Mouse (Mus musculus) limb, embryonic 14.5 days (tissue): ENCODE data around the gene Tkt. TPM values are rescaled to one million over a fixed set of nuclear protein-coding genes. Genes with fewer than 3 reads are reported as not detected.

Experiments
- ATAC-seq: fragments of 200-750 bp; cut with Nextera tagmentation; 2 replicates; pipeline ENCODE4 v1.8.0; 2017; ENCODE audit warnings: low read depth, moderate number of reproducible peaks, moderate TSS enrichment; ENCODE audit not compliant: low FRiP score
- DNase-seq: peaks from one replicate; pipeline ENCODE4 v3.0.0-alpha.2; 2015; ENCODE audit warnings: low spot score
- H3K27ac ChIP-seq: fragments of 300-500 bp; sonication (generic); replicated peaks from 2 replicates; pipeline ENCODE4 v1.5.1; 2014; ENCODE audit warnings: low read depth, mild to moderate bottlenecking, low read length, moderate library complexity, mixed read lengths
- H3K27me3 ChIP-seq: fragments of 300-500 bp; sonication (generic); 2 replicates; pipeline ENCODE4 v1.6.1; 2014; ENCODE audit warnings: low read length, mixed read lengths; ENCODE audit not compliant: control insufficient read depth, insufficient read depth
- H3K36me3 ChIP-seq: fragments of 300-500 bp; sonication (generic); 2 replicates; pipeline ENCODE4 v1.6.1; 2014; ENCODE audit warnings: mild to moderate bottlenecking, low read length, moderate library complexity, mixed read lengths; ENCODE audit not compliant: control insufficient read depth, insufficient read depth
- H3K4me1 ChIP-seq: fragments of 300-500 bp; sonication (generic); 2 replicates; pipeline ENCODE4 v1.6.1; 2014; ENCODE audit warnings: antibody characterized with exemption, low read length, mixed read lengths; ENCODE audit not compliant: control insufficient read depth, insufficient read depth
- H3K4me2 ChIP-seq: fragments of 300-500 bp; sonication (generic); replicated peaks from 2 replicates; pipeline ENCODE4 v1.6.1; 2014; ENCODE audit warnings: low read depth, mild to moderate bottlenecking, low read length, moderate library complexity; ENCODE audit not compliant: severe bottlenecking
- H3K4me3 ChIP-seq: fragments of 300-500 bp; sonication (generic); replicated peaks from 2 replicates; pipeline ENCODE4 v1.5.1; 2014; ENCODE audit warnings: low read length
- H3K9ac ChIP-seq: fragments of 300-500 bp; sonication (generic); 2 replicates; pipeline ENCODE4 v1.6.1; 2014; ENCODE audit warnings: mild to moderate bottlenecking, low read depth, low read length, moderate library complexity; ENCODE audit not compliant: severe bottlenecking
- H3K9me3 ChIP-seq: fragments of 300-500 bp; sonication (generic); 2 replicates; pipeline ENCODE4 v1.6.1; 2016; ENCODE audit warnings: low read length; ENCODE audit not compliant: control insufficient read depth
- POLR2A ChIP-seq: fragments of 200-500 bp; IDR thresholded peaks from 2 replicates; pipeline ENCODE4 v1.8.0; 2012; ENCODE audit warnings: inconsistent platforms, mild to moderate bottlenecking, moderate library complexity, borderline replicate concordance; ENCODE audit not compliant: insufficient read depth, insufficient read length; ENCODE audit errors: extremely low read depth
- WGBS: fragments of 180-500 bp; shearing (Covaris S2); extraction: QIAGEN DNeasy Blood & Tissue Kit; methylation state at CpG from one replicate; pipeline ENCODE4 v1.1.7; 2014; 5-methylcytosine and 5-hydroxymethylcytosine counted together
- polyA plus RNA-seq, 2 experiments: library from polyadenylated mRNA; depleted of rRNA in 1 of 2; stranded (reverse) in 1 of 2; unstranded in 1 of 2; fragments of >200 nt; fragmentation: Nextera tagmentation in 1 of 2; extraction: Ambion mirVana in 1 of 2; gene quantifications; 2 replicates each; pipeline versions ENCODE4 v1.2.1 to v1.2.3; 2012 to 2014

Tkt gene
- polyA plus RNA-seq, 2 experiments = 107 to 195 TPM

DNA sequence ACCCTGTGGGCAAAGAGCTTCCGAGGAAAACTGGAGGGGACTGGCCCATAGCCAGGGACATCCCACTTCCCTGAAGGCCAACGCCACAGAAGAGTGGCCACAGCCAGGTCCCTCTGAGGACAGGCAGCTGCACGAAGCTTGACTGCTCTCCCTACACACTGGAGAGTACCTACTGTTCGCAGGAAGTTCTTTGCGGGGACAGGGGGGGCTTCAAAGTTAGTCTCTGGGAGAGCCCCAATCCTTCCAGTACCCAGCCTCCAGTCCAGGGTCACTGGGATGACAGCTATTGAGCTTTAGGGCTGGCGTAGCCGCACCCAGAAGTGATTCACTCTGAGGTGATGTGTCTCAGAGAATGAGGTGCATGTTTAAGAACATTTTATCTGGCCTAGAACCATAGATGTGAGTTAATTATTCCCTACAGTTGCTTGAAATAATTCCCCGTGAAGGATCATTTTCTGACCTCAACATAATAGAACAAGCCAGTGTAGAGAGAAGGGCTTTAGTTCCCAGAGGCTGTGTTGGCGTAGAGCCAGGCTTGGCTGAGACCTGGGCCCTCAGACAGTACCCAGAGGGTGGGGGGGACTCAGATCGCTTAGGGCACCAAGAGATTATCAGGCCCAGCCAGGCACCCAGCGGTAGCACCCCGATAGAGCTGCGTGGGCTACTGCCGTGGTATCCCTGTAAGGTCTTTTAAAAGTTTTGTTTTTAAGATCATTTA is 13.5 kb downstream of the Tkt start:
- H3K27me3 ChIP-seq = no peaks in the 10 kb centered on the region
- H3K4me2 ChIP-seq = no peak overlapping the region
- H3K27ac ChIP-seq = no peak overlapping the region
- no peaks in the 10 kb centered on the region for H3K4me1 ChIP-seq
- TF ChIP-seq POLR2A = no peak
- H3K9ac ChIP-seq = no peak overlapping the region
- no peaks in the 10 kb centered on the region for H3K9me3 ChIP-seq
- H3K36me3 ChIP-seq = peaks cover 80% of the 10 kb centered on the region
- WGBS = 86% methylated on average over 14 of the region's 14 CpGs
- no peak for DNase-seq
- no peak overlapping the region for H3K4me3 ChIP-seq
- ATAC-seq = no peak

DNA sequence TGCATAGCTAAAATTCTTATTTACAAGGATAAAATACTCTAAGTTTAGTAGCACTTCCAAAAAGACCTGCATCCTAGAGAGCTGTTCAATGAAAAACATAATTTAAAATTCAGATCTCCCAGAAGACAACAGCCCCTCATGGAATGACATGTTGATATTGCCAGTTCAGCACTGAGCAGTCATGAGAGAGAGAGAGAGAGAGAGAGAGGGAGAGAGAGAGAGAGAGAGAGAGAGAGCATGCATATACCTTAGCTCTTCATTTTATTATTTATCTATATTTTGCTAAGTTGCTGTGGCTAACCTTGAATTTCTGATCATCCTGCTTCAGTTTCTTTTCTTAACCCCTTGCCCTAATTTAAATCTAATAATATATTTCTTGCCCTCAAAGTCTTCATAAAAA is 14.2 kb downstream of the Tkt start:
- Histone ChIP-seq H3K9ac (no peak overlapping the region), H3K27me3 (no peaks in the 10 kb centered on the region), H3K27ac (no peak overlapping the region), H3K9me3 (no peaks in the 10 kb centered on the region), H3K4me1 (no peaks in the 10 kb centered on the region), H3K4me3 (no peak overlapping the region), H3K36me3 (peaks cover 81% of the 10 kb centered on the region), H3K4me2 (no peak overlapping the region)
- no peak for TF ChIP-seq POLR2A
- DNase-seq (no peak), ATAC-seq (no peak)

DNA sequence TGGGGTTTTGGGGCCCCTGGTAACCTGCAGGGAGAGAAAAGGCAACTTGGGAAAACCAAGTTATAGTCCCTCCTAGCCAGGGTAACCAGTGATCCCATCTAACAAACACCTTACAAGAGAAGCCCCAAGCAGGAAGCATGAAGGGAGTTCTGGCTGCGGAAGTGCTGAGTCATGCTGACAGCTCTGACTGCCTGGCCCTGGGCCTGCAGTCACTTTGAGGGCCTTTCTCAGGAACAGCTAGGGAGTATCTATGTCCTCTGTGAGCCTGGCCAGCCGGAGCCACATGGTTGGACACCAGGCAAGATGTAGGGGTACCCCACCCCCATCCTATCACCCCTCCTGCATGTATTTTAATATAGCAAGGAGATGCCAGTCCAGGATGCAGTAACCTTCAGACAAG is 16.3 kb downstream of the Tkt start:
- Histone ChIP-seq H3K36me3 (peaks cover 86% of the 10 kb centered on the region), H3K27ac (no peak overlapping the region), H3K9me3 (no peaks in the 10 kb centered on the region), H3K4me3 (no peak overlapping the region), H3K9ac (no peak overlapping the region), H3K27me3 (no peaks in the 10 kb centered on the region), H3K4me1 (no peaks in the 10 kb centered on the region), H3K4me2 (no peak overlapping the region)
- DNase-seq (no peak), ATAC-seq (no peak)
- 92% methylated on average over 2 of the region's 2 CpGs for WGBS
- no peak for TF ChIP-seq POLR2A

DNA sequence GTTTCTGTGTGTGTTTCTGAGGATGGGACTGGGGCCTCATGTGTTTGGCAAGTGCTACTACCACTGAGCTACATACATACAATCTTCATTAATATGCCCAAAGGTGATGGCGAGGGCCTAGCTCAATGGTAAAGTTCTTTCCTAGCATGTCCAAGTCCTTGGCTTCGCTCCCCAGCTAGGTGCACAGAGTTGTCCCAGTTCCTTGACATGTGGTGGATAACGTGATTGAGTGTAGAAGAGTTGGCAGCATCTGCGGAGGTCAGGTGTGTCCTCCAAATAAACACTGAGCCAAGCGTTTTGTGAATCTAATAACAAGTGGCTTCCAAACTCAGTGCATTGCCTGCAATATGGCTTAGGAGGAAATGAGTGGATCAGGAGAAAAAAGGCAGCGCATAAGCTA is 18.2 kb downstream of the Tkt start:
- Histone ChIP-seq H3K4me2 (no peak overlapping the region), H3K27me3 (no peaks in the 10 kb centered on the region), H3K4me1 (no peaks in the 10 kb centered on the region), H3K27ac (no peak overlapping the region), H3K9ac (no peak overlapping the region), H3K9me3 (no peaks in the 10 kb centered on the region), H3K4me3 (no peak overlapping the region), H3K36me3 (peaks cover 86% of the 10 kb centered on the region)
- 92% methylated on average over 6 of the region's 6 CpGs for WGBS
- no peak for TF ChIP-seq POLR2A
- no peak for ATAC-seq
- DNase-seq = no peak

DNA sequence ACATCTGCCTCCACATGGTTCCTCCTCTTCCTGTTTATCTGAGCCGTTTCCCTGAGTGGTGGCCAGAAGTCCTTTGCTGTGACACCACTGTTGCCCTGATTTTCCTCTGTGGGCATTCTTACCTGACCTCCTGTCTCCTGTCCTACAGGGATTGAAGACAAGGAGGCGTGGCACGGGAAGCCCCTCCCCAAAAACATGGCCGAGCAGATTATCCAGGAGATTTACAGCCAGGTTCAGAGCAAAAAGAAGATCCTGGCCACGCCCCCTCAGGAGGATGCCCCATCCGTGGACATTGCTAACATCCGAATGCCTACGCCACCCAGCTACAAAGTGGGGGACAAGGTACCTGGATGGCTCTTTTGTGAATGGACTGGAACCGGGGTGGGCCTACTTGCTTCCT is 19.9 kb downstream of the Tkt start:
- H3K4me3 ChIP-seq = no peak overlapping the region
- no peak for TF ChIP-seq POLR2A
- WGBS = 88% methylated on average over 9 of the region's 9 CpGs
- ATAC-seq (no peak), DNase-seq (no peak)
- H3K9ac ChIP-seq = no peak overlapping the region
- peaks cover 94% of the 10 kb centered on the region for H3K36me3 ChIP-seq
- no peaks in the 10 kb centered on the region for H3K4me1 ChIP-seq
- H3K27ac ChIP-seq = no peak overlapping the region
- no peak overlapping the region for H3K4me2 ChIP-seq
- no peaks in the 10 kb centered on the region for H3K9me3 ChIP-seq
- H3K27me3 ChIP-seq = no peaks in the 10 kb centered on the region
